Mouse (Mus musculus) thymus, adult 2 months (tissue): Measurements from ENCODE around the gene Ddx20. TPM values are rescaled to one million over a fixed set of nuclear protein-coding genes. Genes with fewer than 3 reads are reported as not detected.
A peak's percentile ranks its signal among the peaks of the same experiment; 100 is the strongest.

Source experiments
- DNase-seq: peaks from one replicate; pipeline ENCODE4 v3.0.0; 2021
- H3K27ac ChIP-seq: fragments of 200-500 bp; 2 replicates; pipeline ENCODE4 v1.5.1; 2012; ENCODE audit warnings: low read length, control low read depth; ENCODE audit not compliant: control insufficient read depth, insufficient read depth
- H3K27me3 ChIP-seq: fragments of 200-500 bp; 2 replicates; pipeline ENCODE4 v1.6.1; 2012; ENCODE audit warnings: mild to moderate bottlenecking, low read length, moderate library complexity, mixed read lengths; ENCODE audit not compliant: control insufficient read depth, insufficient read depth
- H3K36me3 ChIP-seq: fragments of 200-500 bp; 2 replicates; pipeline ENCODE4 v1.6.1; 2012; ENCODE audit warnings: mild to moderate bottlenecking, low read length, moderate library complexity; ENCODE audit not compliant: control insufficient read depth, insufficient read depth
- H3K4me1 ChIP-seq: fragments of 200-500 bp; replicated peaks from 2 replicates; pipeline ENCODE4 v1.6.1; 2012; ENCODE audit warnings: low read length; ENCODE audit not compliant: control insufficient read depth, insufficient read depth
- H3K4me3 ChIP-seq: fragments of 200-500 bp; 2 replicates; pipeline ENCODE4 v1.5.1; 2012; ENCODE audit warnings: mild to moderate bottlenecking, low read length, control low read depth, moderate library complexity; ENCODE audit not compliant: control insufficient read depth, insufficient read depth
- CTCF ChIP-seq: fragments of 200-500 bp; IDR thresholded peaks from 2 replicates; pipeline ENCODE4 v1.5.1; 2012; ENCODE audit warnings: mild to moderate bottlenecking, control low read depth, low read length, moderate library complexity, borderline replicate concordance; ENCODE audit not compliant: control insufficient read depth, poor library complexity, insufficient read depth; ENCODE audit errors: extremely low read depth
- POLR2A ChIP-seq: fragments of 200-500 bp; IDR thresholded peaks from 2 replicates; pipeline ENCODE4 v1.6.1; 2012; ENCODE audit warnings: mild to moderate bottlenecking, low read length, control low read depth, moderate library complexity; ENCODE audit not compliant: control insufficient read depth, poor library complexity, insufficient read depth; ENCODE audit errors: extremely low read depth
- WGBS: fragments of 180-500 bp; shearing (Covaris S2); methylation state at CpG from one replicate; pipeline ENCODE4 v1.1.7; 2018; 5-methylcytosine and 5-hydroxymethylcytosine counted together
- polyA plus RNA-seq: library from polyadenylated mRNA; depleted of rRNA; stranded (reverse); fragments of >200 nt; gene quantifications from 2 replicates; pipeline ENCODE4 v1.2.3, GENCODE M21; 2012

Ddx20 gene
- polyA plus RNA-seq, 1 experiment, result 33.5 TPM

GRCm38 (mm10) chr3:105707590-105707989 is 20.2 kb upstream of the Ddx20 start:
- 93% methylated on average over 7 of the region's 7 CpGs for WGBS

GRCm38 (mm10) chr3:105706366-105707020 is 19.1 kb upstream of the Ddx20 start:
- H3K27me3 ChIP-seq, result no peaks in the 10 kb centered on the region
- H3K4me3 ChIP-seq, result no peak overlapping the region
- DNase-seq, result no peak
- H3K36me3 ChIP-seq, result no peaks in the 10 kb centered on the region
- H3K27ac ChIP-seq, result no peak overlapping the region
- peaks cover 12% of the 10 kb centered on the region for H3K4me1 ChIP-seq
- TF ChIP-seq POLR2A (no peak), CTCF (no peak)
- WGBS, result 72% methylated on average over 4 of the region's 4 CpGs

More at GRCm38 (mm10) chr3:105707590-105707989, 20.2 kb upstream of the Ddx20 start:
- Histone ChIP-seq H3K4me3 (no peak overlapping the region), H3K36me3 (no peaks in the 10 kb centered on the region), H3K4me1 (peaks cover 11% of the 10 kb centered on the region), H3K27me3 (no peaks in the 10 kb centered on the region), H3K27ac (no peak overlapping the region)
- TF ChIP-seq POLR2A, result no peak
- no peak for TF ChIP-seq CTCF
- DNase-seq, result no peak

DNA sequence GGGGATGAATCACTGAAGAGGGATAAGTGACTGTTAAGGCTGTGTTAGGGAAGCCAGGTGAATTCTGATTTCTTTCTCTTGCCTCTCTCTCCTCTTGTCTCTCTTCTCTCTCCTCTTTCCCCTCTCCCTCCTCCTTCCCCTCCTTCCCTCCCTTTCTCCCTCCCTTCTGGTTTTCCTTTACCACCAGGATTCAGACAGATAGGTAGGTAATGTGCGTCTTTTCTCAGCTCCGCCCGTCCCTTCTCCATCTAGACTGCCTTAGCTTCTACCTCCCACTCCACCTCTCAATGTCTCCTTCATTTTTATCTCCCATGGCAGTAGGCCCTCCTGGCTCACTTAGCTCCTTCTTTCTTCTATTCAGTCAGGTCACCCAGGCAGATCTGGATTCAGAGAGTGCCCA is 18.2 kb upstream of the Ddx20 start:
- no peak for DNase-seq
- 75% methylated on average over 3 of the region's 3 CpGs for WGBS
- peaks cover 15% of the 10 kb centered on the region for H3K4me1 ChIP-seq
- H3K36me3 ChIP-seq, result no peaks in the 10 kb centered on the region
- peak overlapping the region; percentile 56 for H3K4me3 ChIP-seq
- no peak overlapping the region for H3K27ac ChIP-seq
- no peaks in the 10 kb centered on the region for H3K27me3 ChIP-seq
- TF ChIP-seq POLR2A (no peak), CTCF (no peak)

DNA sequence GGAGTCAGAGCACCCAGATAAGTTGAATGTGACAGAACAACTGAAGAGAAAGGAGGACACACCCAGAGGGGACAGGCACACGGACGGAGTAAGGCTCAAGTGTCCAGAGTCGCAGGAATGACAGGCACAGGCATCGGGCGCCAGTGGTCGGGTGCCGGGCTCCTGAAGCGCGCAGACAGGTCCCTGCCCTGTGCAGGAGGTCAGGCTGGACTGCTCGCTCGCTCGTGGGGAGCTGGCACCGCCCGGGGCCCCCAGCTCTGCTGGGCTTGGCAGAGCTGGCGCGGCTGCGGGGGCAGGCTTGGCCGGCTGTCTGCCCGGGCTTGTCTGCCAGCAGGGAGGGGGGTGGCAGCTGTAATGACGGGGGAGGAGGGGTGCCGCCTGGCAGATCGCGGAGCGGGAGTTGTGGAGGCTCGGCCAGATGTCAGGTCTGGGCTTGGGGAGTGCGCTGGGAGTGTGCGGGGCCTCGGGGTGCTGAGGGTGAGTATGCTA is 17.7 kb upstream of the Ddx20 start:
- no peaks in the 10 kb centered on the region for H3K36me3 ChIP-seq
- H3K4me3 ChIP-seq, result peak overlapping the region; percentile 56
- H3K27me3 ChIP-seq, result no peaks in the 10 kb centered on the region
- under 1% methylated on average over 28 of the region's 28 CpGs for WGBS
- peaks cover 15% of the 10 kb centered on the region for H3K4me1 ChIP-seq
- H3K27ac ChIP-seq, result peak overlapping the region; percentile 17; the same call in 1 of the 2 replicates
- peak; percentile 46 for DNase-seq
- TF ChIP-seq CTCF (no peak), POLR2A (no peak)

- TF ChIP-seq CTCF (no peak), POLR2A (peak; percentile 66)
- Histone ChIP-seq H3K36me3 (no peaks in the 10 kb centered on the region), H3K4me3 (peak within 1 kb of the TSS; percentile 56), H3K4me1 (peaks cover 15% of the 10 kb centered on the region), H3K27me3 (no peaks in the 10 kb centered on the region), H3K27ac (peak within 1 kb of the TSS; percentile 74)
- 14% methylated on average over 37 of the region's 43 CpGs for WGBS
- DNase-seq, result peak; percentile 80
These were observed 16.9 kb upstream of the Ddx20 start, which contains the start of gene Inka2 for GRCm38 (mm10) chr3:105704031-105705008. Gene Inka2, plus strand, starts transcription at chr3:105704599.

DNA sequence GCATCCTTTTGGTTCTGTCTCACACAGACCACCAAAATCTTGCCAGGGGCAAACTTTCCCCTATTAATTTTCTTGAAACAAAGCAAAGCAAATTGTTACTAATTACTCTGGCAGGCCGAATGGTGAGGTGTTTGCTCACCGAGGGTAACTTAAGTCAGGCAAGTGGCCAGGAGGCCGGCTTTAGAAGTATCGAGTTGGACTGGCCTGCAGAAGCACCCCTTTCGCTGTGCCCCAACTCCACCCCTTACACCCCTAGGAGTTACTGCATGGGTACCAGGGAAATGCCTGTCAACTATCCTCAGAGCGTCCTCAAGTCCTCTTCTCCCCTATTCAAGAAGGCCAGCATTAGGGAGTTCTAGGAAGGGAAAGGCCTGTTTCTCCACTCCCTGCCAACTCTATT is 16.2 kb upstream of the Ddx20 start:
- Histone ChIP-seq H3K4me1 (peaks cover 15% of the 10 kb centered on the region), H3K27ac (peak overlapping the region; percentile 74), H3K4me3 (no peak overlapping the region), H3K27me3 (no peaks in the 10 kb centered on the region), H3K36me3 (no peaks in the 10 kb centered on the region)
- WGBS, result 93% methylated on average over 6 of the region's 6 CpGs
- TF ChIP-seq CTCF (no peak), POLR2A (no peak)
- DNase-seq, result no peak
